Mouse (Mus musculus): ENCODE measurements around the gene Zfp169. TPM values are rescaled to one million over a fixed set of nuclear protein-coding genes. Genes with fewer than 3 reads are reported as not detected.
"Not testable (repeated sequence)": the region's sequence is repeated elsewhere in the genome, so short reads cannot be mapped to it uniquely, and the experiment has no call there.

Zfp169 gene
- polyA plus RNA-seq, 1 experiment from 2014 or later = 5.8 TPM

GRCm38 (mm10) chr13:48540488-48540887 lies 27.2 kb upstream of the Zfp169 start:
- Histone ChIP-seq H3K36me3 (ENCODE audit: inconsistent target) (peaks cover 20% of the 10 kb centered on the region), H3K4me3 (ENCODE audit: inconsistent target) (no peak overlapping the region), H3K79me2 (ENCODE audit: inconsistent target) (peaks cover 100% of the 10 kb centered on the region), H3K27ac (no peak overlapping the region)
- 0% methylated on average over 1 of the region's 1 CpGs for WGBS (ENCODE audit: missing documents)

- Histone ChIP-seq H3K36me3 (ENCODE audit: inconsistent target) (peaks cover 31% of the 10 kb centered on the region), H3K4me3 (ENCODE audit: inconsistent target) (no peak overlapping the region), H3K27ac (no peak overlapping the region), H3K79me2 (ENCODE audit: inconsistent target) (peaks cover 38% of the 10 kb centered on the region)
- 94% methylated on average over 5 of the region's 5 CpGs for WGBS (ENCODE audit: missing documents)
Observed at GRCm38 (mm10) chr13:48533441-48533840, 20.2 kb upstream of the Zfp169 start.

GRCm38 (mm10) chr13:48531448-48531847 lies 18.2 kb upstream of the Zfp169 start:
- no peak overlapping the region for H3K27ac ChIP-seq
- 85% methylated on average over 2 of the region's 2 CpGs for WGBS (ENCODE audit: missing documents)
- no peak overlapping the region for H3K4me3 ChIP-seq (ENCODE audit: inconsistent target)
- H3K36me3 ChIP-seq (ENCODE audit: inconsistent target) = peaks cover 19% of the 10 kb centered on the region
- H3K79me2 ChIP-seq (ENCODE audit: inconsistent target) = peaks cover 18% of the 10 kb centered on the region

DNA sequence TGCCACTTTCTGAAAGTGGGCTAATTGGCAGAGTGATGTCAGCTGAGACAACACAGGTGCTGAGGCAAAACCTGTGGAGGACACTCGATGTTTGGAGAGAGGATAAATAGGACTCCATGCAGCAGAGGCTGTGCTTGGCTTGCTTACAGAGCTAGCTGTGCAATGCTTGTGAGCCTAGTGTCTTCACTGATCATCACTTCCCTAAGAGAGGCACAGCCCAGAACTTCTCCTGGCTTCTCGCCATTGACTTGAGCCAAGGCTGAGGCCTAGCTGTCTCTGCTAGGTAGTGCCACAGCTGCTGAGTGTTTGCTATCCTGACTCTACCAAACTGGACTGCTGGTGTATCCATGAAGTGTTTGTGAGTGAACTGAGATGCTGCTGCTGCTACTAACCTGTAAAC lies 17.4 kb upstream of the Zfp169 start:
- H3K4me3 ChIP-seq (ENCODE audit: inconsistent target) = no peak overlapping the region
- H3K36me3 ChIP-seq (ENCODE audit: inconsistent target) = 0 out of 2 replicates have a peak, but pooled peaks cover 13% of the 10 kb centered on the region
- WGBS (ENCODE audit: missing documents) = 78% methylated on average over 2 of the region's 2 CpGs
- no peak overlapping the region for H3K27ac ChIP-seq
- peaks cover 11% of the 10 kb centered on the region for H3K79me2 ChIP-seq (ENCODE audit: inconsistent target)

DNA sequence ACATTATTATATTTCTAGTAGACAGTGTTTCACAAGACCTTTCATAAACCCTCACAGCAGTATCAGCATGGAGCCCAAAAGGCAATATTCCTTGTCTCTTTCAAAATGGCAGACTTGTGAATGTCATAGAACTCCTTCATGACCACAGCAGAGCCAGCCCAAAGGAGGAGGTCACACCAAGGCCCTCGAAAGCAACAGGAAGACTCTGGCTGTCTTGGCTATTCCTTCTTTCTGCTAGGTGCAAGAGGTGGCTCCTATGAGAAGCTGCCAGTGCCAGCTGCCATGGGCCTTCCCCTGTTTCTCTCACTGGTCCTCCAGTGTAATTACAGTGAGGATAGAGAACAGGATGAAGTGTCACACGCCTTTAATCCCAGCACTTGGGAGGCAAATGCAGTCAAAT lies 15.8 kb upstream of the Zfp169 start:
- Histone ChIP-seq H3K36me3 (ENCODE audit: inconsistent target) (no peaks in the 10 kb centered on the region), H3K27ac (no peak overlapping the region), H3K4me3 (ENCODE audit: inconsistent target) (no peak overlapping the region), H3K79me2 (ENCODE audit: inconsistent target) (no peaks in the 10 kb centered on the region)
- WGBS (ENCODE audit: missing documents) = 66% methylated on average over 2 of the region's 2 CpGs

- 56% methylated on average over 15 of the region's 15 CpGs for WGBS (ENCODE audit: missing documents)
- no peaks in the 10 kb centered on the region for H3K36me3 ChIP-seq (ENCODE audit: inconsistent target)
- no peaks in the 10 kb centered on the region for H3K79me2 ChIP-seq (ENCODE audit: inconsistent target)
- no peak overlapping the region for H3K4me3 ChIP-seq (ENCODE audit: inconsistent target)
- no peak overlapping the region for H3K27ac ChIP-seq
Observed at GRCm38 (mm10) chr13:48528123-48528871, 15.0 kb upstream of the Zfp169 start.

GRCm38 (mm10) chr13:48525745-48526144 lies 12.5 kb upstream of the Zfp169 start:
- no peaks in the 10 kb centered on the region for H3K36me3 ChIP-seq (ENCODE audit: inconsistent target)
- H3K79me2 ChIP-seq (ENCODE audit: inconsistent target) = no peaks in the 10 kb centered on the region
- no peak overlapping the region for H3K27ac ChIP-seq
- H3K4me3 ChIP-seq (ENCODE audit: inconsistent target) = no peak overlapping the region
- 74% methylated on average over 5 of the region's 5 CpGs for WGBS (ENCODE audit: missing documents)

- not testable (repeated sequence) for H3K27ac ChIP-seq; H3K4me3 ChIP-seq (ENCODE audit: inconsistent target); H3K79me2 ChIP-seq (ENCODE audit: inconsistent target); H3K36me3 ChIP-seq (ENCODE audit: inconsistent target)
Observed at GRCm38 (mm10) chr13:48519122-48519521, 5.9 kb upstream of the Zfp169 start.

GRCm38 (mm10) chr13:48515861-48516260 lies 2.6 kb upstream of the Zfp169 start:
- no peak overlapping the region for H3K4me3 ChIP-seq (ENCODE audit: inconsistent target)
- WGBS (ENCODE audit: missing documents) = 48% methylated on average over 4 of the region's 4 CpGs
- H3K36me3 ChIP-seq (ENCODE audit: inconsistent target) = no peaks in the 10 kb centered on the region
- H3K79me2 ChIP-seq (ENCODE audit: inconsistent target) = peaks cover 13% of the 10 kb centered on the region; the same call in 1 of the 2 replicates
- H3K27ac ChIP-seq = no peak overlapping the region

GRCm38 (mm10) chr13:48508661-48509060 lies 4.6 kb downstream of the Zfp169 start:
- Histone ChIP-seq H3K36me3 (ENCODE audit: inconsistent target) (peaks cover 31% of the 10 kb centered on the region), H3K4me3 (ENCODE audit: inconsistent target) (no peak overlapping the region), H3K79me2 (ENCODE audit: inconsistent target) (peaks cover 35% of the 10 kb centered on the region; the same call in 1 of the 2 replicates), H3K27ac (no peak overlapping the region)
- WGBS (ENCODE audit: missing documents) = 96% methylated on average over 9 of the region's 9 CpGs

DNA sequence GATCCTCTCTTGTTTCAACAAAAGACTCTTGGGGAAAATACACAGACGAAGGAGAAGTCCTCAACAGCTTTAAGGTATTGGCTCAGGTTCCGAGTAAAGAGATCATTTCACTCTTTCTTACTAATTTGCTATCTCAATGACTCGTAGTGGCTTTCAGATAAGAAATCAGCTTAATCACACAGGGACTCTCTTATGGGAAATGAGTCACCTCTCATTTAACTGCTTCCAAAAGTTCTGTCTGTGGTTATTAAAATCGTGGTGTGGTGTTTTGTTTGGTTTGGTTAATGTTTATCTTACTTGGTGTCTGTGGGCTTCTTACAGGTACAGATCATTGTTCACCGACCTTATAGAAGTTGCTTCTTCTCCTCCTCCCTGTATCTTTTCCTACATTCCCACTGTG lies 10.8 kb downstream of the Zfp169 start:
- Histone ChIP-seq H3K79me2 (ENCODE audit: inconsistent target) (no peaks in the 10 kb centered on the region), H3K4me3 (ENCODE audit: inconsistent target) (no peak overlapping the region), H3K27ac (no peak overlapping the region), H3K36me3 (ENCODE audit: inconsistent target) (peaks cover 54% of the 10 kb centered on the region)
- 96% methylated on average over 5 of the region's 5 CpGs for WGBS (ENCODE audit: missing documents)

DNA sequence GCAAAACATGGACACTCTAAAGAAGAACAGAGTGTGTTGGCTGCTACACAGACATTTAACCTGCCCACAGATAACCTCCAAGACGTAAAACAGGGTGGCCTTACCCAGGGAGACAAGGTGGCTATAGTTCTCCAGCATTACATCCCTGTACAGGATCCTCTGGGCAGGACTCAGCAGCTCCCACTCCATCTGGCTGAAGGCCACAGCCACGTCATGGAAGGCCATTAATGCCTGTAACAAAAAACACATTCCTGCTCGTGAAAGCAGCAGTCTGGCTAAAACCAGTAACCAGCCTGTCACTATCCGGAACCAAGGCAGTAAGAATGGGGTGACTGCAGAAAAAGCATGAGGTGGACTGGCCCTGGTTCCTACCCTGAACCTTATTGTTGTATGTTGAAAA lies 14.6 kb downstream of the Zfp169 start:
- no peak overlapping the region for H3K27ac ChIP-seq

DNA sequence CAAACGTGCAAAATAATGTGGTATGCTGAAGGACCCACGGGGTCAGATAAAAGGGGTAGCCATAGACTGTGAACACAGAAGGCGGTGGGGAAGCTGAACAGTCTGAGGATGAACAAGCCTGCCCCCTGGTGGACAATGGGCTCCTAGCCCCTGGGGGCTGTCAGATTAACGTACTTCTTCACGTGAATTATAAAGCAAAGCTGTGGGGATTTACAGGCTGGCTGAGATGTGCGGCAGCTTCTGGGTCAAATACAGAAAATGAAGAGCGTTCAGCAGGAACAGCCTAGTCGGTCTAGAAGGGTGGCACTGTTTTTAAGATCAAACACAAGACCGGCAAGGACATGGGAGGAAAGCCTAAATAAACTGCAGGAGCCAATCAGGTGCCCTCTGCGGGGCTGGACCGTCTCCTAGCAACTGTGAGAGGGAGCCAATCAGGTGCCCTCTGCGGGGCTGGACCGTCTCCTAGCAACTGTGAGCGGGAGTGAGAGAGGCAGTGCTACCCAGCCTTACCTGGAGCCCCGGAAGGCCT lies 15.5 kb downstream of the Zfp169 start:
- no peak overlapping the region for H3K27ac ChIP-seq
- no peaks in the 10 kb centered on the region for H3K79me2 ChIP-seq (ENCODE audit: inconsistent target)
- no peak overlapping the region for H3K4me3 ChIP-seq (ENCODE audit: inconsistent target)
- H3K36me3 ChIP-seq (ENCODE audit: inconsistent target) = peaks cover 33% of the 10 kb centered on the region; the same call in 1 of the 2 replicates
- WGBS (ENCODE audit: missing documents) = 90% methylated on average over 15 of the region's 15 CpGs

More for the DNA sequence above, 14.6 kb downstream of the Zfp169 start:
- WGBS (ENCODE audit: missing documents) = 92% methylated on average over 4 of the region's 4 CpGs
- Histone ChIP-seq H3K4me3 (ENCODE audit: inconsistent target) (no peak overlapping the region), H3K79me2 (ENCODE audit: inconsistent target) (no peaks in the 10 kb centered on the region), H3K36me3 (ENCODE audit: inconsistent target) (peaks cover 42% of the 10 kb centered on the region)

DNA sequence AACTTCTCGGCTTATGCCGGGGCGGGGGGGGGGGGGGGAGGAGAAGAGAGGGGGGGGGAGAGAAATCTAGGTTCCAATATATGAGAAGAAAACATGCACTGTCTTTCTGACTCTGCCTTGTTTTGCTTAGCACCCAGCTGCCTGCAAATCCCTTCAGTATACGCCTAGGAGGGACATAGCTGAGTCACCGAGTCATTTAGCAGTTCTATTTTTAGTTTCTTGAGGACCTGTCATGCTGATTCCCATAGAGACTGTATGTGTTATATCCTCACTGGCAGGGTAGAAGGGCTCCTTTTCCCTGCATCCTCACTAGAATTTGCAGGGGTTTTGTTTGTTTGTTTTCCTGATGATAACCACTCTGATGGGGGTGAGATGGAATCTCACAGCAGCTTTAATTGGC lies 20.1 kb downstream of the Zfp169 start:
- Histone ChIP-seq H3K27ac (no peak overlapping the region), H3K4me3 (ENCODE audit: inconsistent target) (no peak overlapping the region), H3K36me3 (ENCODE audit: inconsistent target) (peaks cover 68% of the 10 kb centered on the region), H3K79me2 (ENCODE audit: inconsistent target) (no peaks in the 10 kb centered on the region)
- 87% methylated on average over 5 of the region's 5 CpGs for WGBS (ENCODE audit: missing documents)

DNA sequence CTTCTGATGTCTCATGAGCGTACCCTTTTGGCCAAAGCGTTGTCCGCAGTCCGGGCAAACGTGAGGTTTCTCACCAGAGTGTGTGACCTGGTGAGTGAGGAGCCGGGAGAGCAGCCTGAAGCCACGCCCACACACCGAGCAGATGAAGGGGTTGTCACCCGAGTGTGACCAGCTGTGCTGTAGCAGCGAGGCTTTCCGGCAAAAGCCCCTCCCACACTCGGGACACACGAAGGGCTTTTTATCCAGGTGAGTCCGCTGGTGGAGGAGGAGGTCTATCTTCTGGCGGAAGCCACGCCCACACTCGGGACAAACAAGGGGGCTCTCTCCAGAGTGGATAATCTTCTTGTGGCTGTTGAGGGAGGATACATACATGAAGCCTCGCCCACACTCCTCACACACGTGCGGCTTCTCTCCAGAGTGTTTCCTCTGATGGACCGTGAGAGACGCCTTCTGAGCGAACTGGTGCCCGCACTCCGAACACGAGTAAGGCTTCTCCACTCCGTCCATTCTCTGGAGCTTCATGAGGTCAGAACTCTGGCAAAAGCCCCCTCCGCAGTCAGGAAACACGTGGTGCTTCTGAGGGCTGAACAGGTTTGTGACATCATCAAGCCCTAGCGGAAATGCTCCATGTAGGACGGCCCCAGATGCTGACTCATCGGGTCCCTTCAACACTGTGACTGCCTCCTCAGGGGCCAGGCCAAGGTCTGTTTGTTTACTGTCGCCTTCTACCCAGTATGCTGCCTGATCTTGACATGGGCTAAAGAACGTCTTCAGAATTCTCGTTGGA lies 22.7 kb downstream of the Zfp169 start:
- Histone ChIP-seq H3K36me3 (ENCODE audit: inconsistent target) (peaks cover 49% of the 10 kb centered on the region), H3K4me3 (ENCODE audit: inconsistent target) (no peak overlapping the region), H3K27ac (no peak overlapping the region), H3K79me2 (ENCODE audit: inconsistent target) (no peaks in the 10 kb centered on the region)
- 95% methylated on average over 33 of the region's 35 CpGs for WGBS (ENCODE audit: missing documents)

Data from macrophage (primary cell).